Mouse (Mus musculus) kidney, embryonic 16.5 days (tissue): ENCODE results near the gene Arhgap6. TPM values are rescaled to one million over a fixed set of nuclear protein-coding genes. Genes with fewer than 3 reads are reported as not detected.

Source experiments
- ATAC-seq: fragments of 200-750 bp; cut with Nextera tagmentation; 2 replicates; pipeline ENCODE4 v1.8.0; 2017; ENCODE audit warnings: moderate TSS enrichment; ENCODE audit not compliant: low FRiP score, low TSS enrichment
- H3K27ac ChIP-seq: fragments of 300-500 bp; sonication (generic); 2 replicates; pipeline ENCODE4 v1.5.1; 2014; ENCODE audit warnings: low read length
- H3K27me3 ChIP-seq: fragments of 300-500 bp; sonication (generic); 2 replicates; pipeline ENCODE4 v1.6.1; 2014; ENCODE audit warnings: low read length, control low read depth, mixed read lengths; ENCODE audit not compliant: insufficient read depth
- H3K36me3 ChIP-seq: fragments of 300-500 bp; sonication (generic); 2 replicates; pipeline ENCODE4 v1.6.1; 2014; ENCODE audit warnings: low read length, control low read depth, mixed read lengths; ENCODE audit not compliant: insufficient read depth
- H3K4me1 ChIP-seq: fragments of 300-500 bp; sonication (generic); 2 replicates; pipeline ENCODE4 v1.6.1; 2014; ENCODE audit warnings: low read length, control low read depth, mixed read lengths; ENCODE audit not compliant: insufficient read depth
- H3K4me2 ChIP-seq: fragments of 300-500 bp; sonication (generic); replicated peaks from 2 replicates; pipeline ENCODE4 v1.6.1; 2014; ENCODE audit warnings: low read depth, low read length
- H3K4me3 ChIP-seq: fragments of 300-500 bp; sonication (generic); 2 replicates; pipeline ENCODE4 v1.5.1; 2014; ENCODE audit warnings: mild to moderate bottlenecking, low read length
- H3K9ac ChIP-seq: fragments of 300-500 bp; sonication (generic); replicated peaks from 2 replicates; pipeline ENCODE4 v1.6.1; 2014; ENCODE audit warnings: low read length
- H3K9me3 ChIP-seq: fragments of 300-500 bp; sonication (generic); 2 replicates; pipeline ENCODE4 v1.6.1; 2016; ENCODE audit warnings: low read length, control low read depth
- WGBS: fragments of 180-500 bp; shearing (Covaris S2); extraction: QIAGEN DNeasy Blood & Tissue Kit; methylation state at CpG from one replicate; pipeline ENCODE4 v1.1.7; 2014; 5-methylcytosine and 5-hydroxymethylcytosine counted together
- polyA plus RNA-seq: library from polyadenylated mRNA; unstranded; fragments of >200 nt; fragmentation: Nextera tagmentation; extraction: Ambion mirVana; gene quantifications from 2 replicates; pipeline ENCODE4 v1.2.1, GENCODE M21; 2015

Gene Arhgap6
- polyA plus RNA-seq, 1 experiment from 2014 or later, result 3.4 TPM

- Histone ChIP-seq H3K4me2 (no peak overlapping the region), H3K9ac (no peak overlapping the region), H3K27ac (no peak overlapping the region), H3K4me3 (no peak overlapping the region), H3K4me1 (no peaks in the 10 kb centered on the region), H3K9me3 (no peaks in the 10 kb centered on the region), H3K27me3 (peaks cover 2% of the 10 kb centered on the region; the same call in 1 of the 2 replicates), H3K36me3 (no peaks in the 10 kb centered on the region)
- WGBS, result 70% methylated on average over 2 of the region's 2 CpGs
- ATAC-seq, result no peak
These were observed 299.7 kb downstream of the Arhgap6 start for GRCm38 (mm10) chrX:169094601-169095000.

DNA sequence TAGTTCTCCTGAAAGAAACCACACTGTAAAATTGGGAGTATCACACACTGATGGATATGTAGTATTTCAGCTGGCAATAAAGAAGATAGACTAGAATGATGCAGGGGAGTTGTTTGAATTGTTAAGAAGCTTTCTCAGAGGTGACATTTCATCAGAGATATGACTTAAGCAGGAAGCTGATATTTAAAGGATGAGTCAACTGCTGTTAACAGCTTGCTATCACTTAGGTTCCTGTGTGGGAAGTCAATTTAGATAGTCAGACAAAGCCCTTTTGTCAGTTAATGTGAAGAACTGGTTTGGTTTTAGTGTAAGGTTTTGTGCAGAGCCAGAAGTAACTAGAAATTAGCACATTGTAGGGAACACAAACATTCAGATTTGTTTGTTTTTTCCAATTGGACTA lies 300.7 kb downstream of the Arhgap6 start:
- no peak overlapping the region for H3K4me3 ChIP-seq
- H3K4me2 ChIP-seq, result no peak overlapping the region
- no peaks in the 10 kb centered on the region for H3K36me3 ChIP-seq
- ATAC-seq, result no peak
- H3K9me3 ChIP-seq, result no peaks in the 10 kb centered on the region
- no peaks in the 10 kb centered on the region for H3K4me1 ChIP-seq
- H3K27ac ChIP-seq, result no peak overlapping the region
- H3K9ac ChIP-seq, result no peak overlapping the region
- peaks cover 2% of the 10 kb centered on the region; the same call in 1 of the 2 replicates for H3K27me3 ChIP-seq

DNA sequence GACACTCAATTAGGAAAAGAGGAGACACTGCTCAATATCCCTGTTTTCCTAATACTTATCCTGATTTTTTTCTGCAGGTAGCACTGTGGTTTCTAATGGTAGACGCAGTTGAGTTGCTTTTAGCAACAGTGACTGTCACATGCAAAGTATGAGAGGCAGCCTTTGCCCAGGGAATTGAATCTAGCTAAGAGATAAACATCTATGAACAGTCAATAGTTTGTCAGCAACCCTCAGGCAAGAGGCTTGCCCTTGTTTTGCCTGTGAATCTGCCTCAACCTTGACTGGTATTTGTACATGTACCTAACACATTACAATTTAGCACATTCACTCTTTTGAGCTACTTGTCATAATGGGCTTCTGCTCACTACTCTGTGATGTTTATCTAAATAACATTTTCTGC lies 307.8 kb downstream of the Arhgap6 start:
- no peak overlapping the region for H3K4me2 ChIP-seq
- ATAC-seq, result no peak
- 55% methylated on average over 1 of the region's 1 CpGs for WGBS

DNA sequence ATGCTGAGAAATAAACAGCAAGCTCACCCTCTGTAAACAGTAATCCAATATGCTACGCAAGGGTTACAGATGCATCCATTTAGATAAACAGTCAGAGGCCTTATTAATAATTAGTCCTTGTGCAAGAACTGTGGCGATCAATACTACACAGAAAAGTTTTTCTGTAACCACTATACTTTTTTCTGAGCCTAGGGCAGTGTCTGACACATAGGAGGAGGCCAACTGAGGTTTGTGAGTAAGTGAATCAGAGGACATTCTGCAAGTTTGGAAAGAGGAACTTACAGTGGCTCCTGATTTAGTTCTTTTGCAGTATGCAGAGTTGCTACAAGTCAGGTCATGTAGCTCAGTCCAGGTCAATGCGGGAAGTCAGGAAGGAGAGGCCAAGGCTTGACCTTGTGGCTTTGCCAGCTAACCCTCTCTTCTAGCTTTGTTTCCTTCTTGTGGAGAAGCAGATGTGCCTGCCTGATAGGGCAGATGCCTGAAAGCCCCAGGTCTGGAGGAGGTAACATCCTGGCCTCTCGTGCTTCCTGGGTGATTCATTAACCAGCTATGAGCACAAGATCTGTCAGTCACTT lies 311.2 kb downstream of the Arhgap6 start:
- H3K9me3 ChIP-seq, result no peaks in the 10 kb centered on the region
- no peak overlapping the region for H3K9ac ChIP-seq
- no peak overlapping the region for H3K27ac ChIP-seq
- H3K4me3 ChIP-seq, result no peak overlapping the region
- H3K4me2 ChIP-seq, result no peak overlapping the region
- no peaks in the 10 kb centered on the region for H3K36me3 ChIP-seq
- WGBS, result 65% methylated on average over 4 of the region's 4 CpGs
- peak; percentile 77; the same call in 1 of the 2 replicates for ATAC-seq
- H3K4me1 ChIP-seq, result no peaks in the 10 kb centered on the region
- peaks cover 8% of the 10 kb centered on the region; the same call in 1 of the 2 replicates for H3K27me3 ChIP-seq

More for the DNA sequence above, 307.8 kb downstream of the Arhgap6 start:
- no peaks in the 10 kb centered on the region for H3K9me3 ChIP-seq
- no peaks in the 10 kb centered on the region for H3K36me3 ChIP-seq
- H3K4me3 ChIP-seq, result no peak overlapping the region
- H3K9ac ChIP-seq, result no peak overlapping the region
- H3K4me1 ChIP-seq, result no peaks in the 10 kb centered on the region
- H3K27me3 ChIP-seq, result peaks cover 5% of the 10 kb centered on the region; the same call in 1 of the 2 replicates
- no peak overlapping the region for H3K27ac ChIP-seq

GRCm38 (mm10) chrX:169107372-169107771 lies 312.5 kb downstream of the Arhgap6 start:
- H3K4me3 ChIP-seq, result no peak overlapping the region
- H3K9ac ChIP-seq, result no peak overlapping the region
- 80% methylated on average over 2 of the region's 2 CpGs for WGBS
- no peaks in the 10 kb centered on the region for H3K4me1 ChIP-seq
- H3K4me2 ChIP-seq, result no peak overlapping the region
- H3K27ac ChIP-seq, result no peak overlapping the region
- peaks cover 10% of the 10 kb centered on the region; the same call in 1 of the 2 replicates for H3K27me3 ChIP-seq
- no peak for ATAC-seq
- H3K9me3 ChIP-seq, result no peaks in the 10 kb centered on the region
- H3K36me3 ChIP-seq, result no peaks in the 10 kb centered on the region

GRCm38 (mm10) chrX:169110031-169110430 lies 315.1 kb downstream of the Arhgap6 start:
- WGBS, result 81% methylated on average over 3 of the region's 3 CpGs
- Histone ChIP-seq H3K4me1 (no peaks in the 10 kb centered on the region), H3K36me3 (no peaks in the 10 kb centered on the region), H3K9me3 (no peaks in the 10 kb centered on the region), H3K9ac (no peak overlapping the region), H3K27ac (no peak overlapping the region), H3K27me3 (peaks cover 11% of the 10 kb centered on the region; the same call in 1 of the 2 replicates), H3K4me3 (no peak overlapping the region), H3K4me2 (no peak overlapping the region)
- ATAC-seq, result no peak

GRCm38 (mm10) chrX:169112662-169113061 lies 317.8 kb downstream of the Arhgap6 start:
- Histone ChIP-seq H3K4me3 (no peak overlapping the region), H3K4me2 (no peak overlapping the region), H3K36me3 (no peaks in the 10 kb centered on the region), H3K9ac (no peak overlapping the region), H3K9me3 (no peaks in the 10 kb centered on the region), H3K4me1 (no peaks in the 10 kb centered on the region), H3K27ac (no peak overlapping the region), H3K27me3 (peaks cover 10% of the 10 kb centered on the region; the same call in 1 of the 2 replicates)
- ATAC-seq, result no peak; the same call in 1 of the 2 replicates
- WGBS, result 65% methylated on average over 4 of the region's 4 CpGs

DNA sequence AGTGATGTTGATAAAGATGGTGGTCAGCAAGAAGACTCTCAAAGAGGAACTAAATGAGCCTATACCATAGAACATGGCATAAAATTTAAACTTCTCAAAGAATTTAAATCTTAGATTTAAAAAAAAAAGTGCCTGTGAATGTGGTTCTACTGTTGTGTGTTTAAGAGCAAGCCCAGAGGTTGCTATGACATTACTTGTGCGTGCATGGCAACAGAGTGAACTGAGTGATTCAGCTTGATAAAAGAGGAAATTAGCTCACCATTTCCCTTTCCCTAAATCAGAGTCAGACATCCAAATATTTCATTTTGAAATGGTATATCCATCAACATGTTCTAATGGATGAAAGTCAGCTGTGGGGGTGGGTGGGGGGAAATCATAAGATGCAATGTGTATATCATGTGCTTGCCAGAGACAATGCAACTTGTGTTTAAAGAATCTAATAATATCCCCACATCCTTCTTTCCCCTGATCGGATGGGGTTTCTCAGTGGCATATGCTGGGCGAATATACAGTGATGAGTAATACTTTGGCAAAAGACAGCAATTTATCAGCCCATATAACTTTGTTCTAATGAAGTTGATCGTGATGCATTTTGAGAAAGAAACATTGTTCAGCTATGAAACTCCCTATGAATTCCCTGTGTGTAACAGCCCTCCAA lies 328.3 kb downstream of the Arhgap6 start:
- no peaks in the 10 kb centered on the region for H3K9me3 ChIP-seq
- no peak overlapping the region for H3K4me2 ChIP-seq
- no peaks in the 10 kb centered on the region for H3K36me3 ChIP-seq
- H3K4me3 ChIP-seq, result no peak overlapping the region
- no peak overlapping the region for H3K27ac ChIP-seq
- no peaks in the 10 kb centered on the region; the same call in 1 of the 2 replicates for H3K27me3 ChIP-seq
- ATAC-seq, result no peak
- WGBS, result 85% methylated on average over 4 of the region's 4 CpGs
- H3K4me1 ChIP-seq, result no peaks in the 10 kb centered on the region
- H3K9ac ChIP-seq, result no peak overlapping the region

DNA sequence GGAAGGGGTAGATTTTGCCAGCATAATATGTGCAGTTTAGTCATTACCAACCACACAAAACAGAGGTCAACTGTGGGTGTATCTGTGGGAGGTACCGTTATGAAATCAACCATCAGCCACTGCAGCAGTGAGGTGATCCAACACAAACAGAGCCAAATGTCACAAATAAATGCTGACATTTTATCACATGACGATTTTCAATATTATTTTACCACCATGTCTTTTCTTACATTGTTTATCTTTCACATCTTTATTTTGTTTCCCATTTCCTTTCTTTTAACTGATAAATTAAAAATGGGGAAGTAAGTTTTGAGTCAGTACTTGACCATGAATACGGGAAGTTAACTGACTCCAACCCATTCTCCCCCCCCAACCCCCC lies 328.9 kb downstream of the Arhgap6 start:
- no peaks in the 10 kb centered on the region for H3K4me1 ChIP-seq
- H3K9me3 ChIP-seq, result no peaks in the 10 kb centered on the region
- H3K9ac ChIP-seq, result no peak overlapping the region
- no peak overlapping the region for H3K27ac ChIP-seq
- no peaks in the 10 kb centered on the region for H3K36me3 ChIP-seq
- H3K4me3 ChIP-seq, result no peak overlapping the region
- WGBS, result 57% methylated on average over 3 of the region's 3 CpGs
- H3K4me2 ChIP-seq, result no peak overlapping the region
- H3K27me3 ChIP-seq, result no peaks in the 10 kb centered on the region; the same call in 1 of the 2 replicates
- ATAC-seq, result no peak

DNA sequence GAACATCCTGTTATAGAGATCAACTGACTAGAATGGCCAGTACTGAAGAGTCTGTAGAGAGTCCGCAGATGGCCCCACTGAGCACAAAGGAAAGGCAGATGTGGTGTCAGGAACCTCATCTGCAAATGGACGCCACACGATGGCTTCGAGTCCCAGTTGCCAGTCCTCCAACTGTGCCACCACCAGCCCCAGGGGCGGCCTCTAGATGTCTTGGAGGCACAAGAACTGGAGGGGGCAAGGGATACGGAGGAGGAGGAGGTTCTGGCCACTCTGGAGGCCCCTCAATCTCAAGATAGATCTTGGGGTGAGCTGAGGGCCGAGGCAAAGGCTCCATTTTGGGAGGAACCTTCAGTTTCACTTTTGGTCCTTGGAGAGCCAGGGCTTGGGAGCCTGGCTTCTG lies 344.9 kb downstream of the Arhgap6 start:
- H3K36me3 ChIP-seq, result no peaks in the 10 kb centered on the region
- WGBS, result 87% methylated on average over 7 of the region's 7 CpGs
- ATAC-seq, result no peak
- H3K4me2 ChIP-seq, result no peak overlapping the region
- no peaks in the 10 kb centered on the region for H3K4me1 ChIP-seq
- H3K27me3 ChIP-seq, result no peaks in the 10 kb centered on the region
- H3K4me3 ChIP-seq, result no peak overlapping the region
- no peak overlapping the region for H3K9ac ChIP-seq
- H3K27ac ChIP-seq, result no peak overlapping the region
- no peaks in the 10 kb centered on the region for H3K9me3 ChIP-seq
